Mouse (Mus musculus) urinary bladder, postnatal 14 days (tissue): Measurements from ENCODE around the gene Nr1h4.

ENCODE experiments used
- DNase-seq: peaks from one replicate; pipeline ENCODE4 v3.0.0; 2021; ENCODE audit warnings: low spot score

Gene Nr1h4

GRCm38 (mm10) chr10:89432743-89433142, 100.6 kb downstream of the Nr1h4 start:
- DNase-seq, result no peak

- no peak for DNase-seq
These were observed 102.6 kb downstream of the Nr1h4 start for GRCm38 (mm10) chr10:89430751-89431150.

GRCm38 (mm10) chr10:89424800-89425393, 108.5 kb downstream of the Nr1h4 start:
- no peak for DNase-seq

- no peak for DNase-seq
These were observed 109.2 kb downstream of the Nr1h4 start for GRCm38 (mm10) chr10:89424217-89424616.

DNA sequence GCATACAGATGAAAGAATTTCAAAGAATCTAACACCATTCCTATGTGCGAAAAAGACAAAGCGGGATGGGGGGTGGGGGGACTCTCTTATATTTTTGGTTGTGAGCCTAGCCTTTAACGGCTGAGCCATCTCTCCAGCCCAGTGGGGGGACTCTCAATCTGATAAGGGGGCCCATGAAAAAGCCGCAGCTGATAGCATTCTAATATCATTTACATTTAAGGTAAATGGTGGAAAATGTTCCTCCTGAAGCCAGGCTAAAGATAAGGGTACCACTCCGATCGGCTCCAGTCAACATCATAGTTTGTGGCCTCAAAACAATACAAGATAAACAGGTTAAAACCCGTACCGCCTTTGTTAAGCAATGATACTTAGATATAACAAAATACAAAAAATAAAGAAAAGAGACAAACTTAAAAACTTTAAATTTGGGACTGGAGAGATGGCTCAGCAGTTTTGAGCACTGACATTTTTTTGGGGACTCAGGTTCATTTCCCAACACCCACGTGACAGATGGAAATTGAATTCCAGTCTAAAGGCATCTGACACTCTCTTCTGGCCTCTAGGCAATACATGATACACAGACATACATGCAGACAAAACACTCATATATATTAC, 110.1 kb downstream of the Nr1h4 start:
- DNase-seq, result no peak

- no peak for DNase-seq
These were observed 110.8 kb downstream of the Nr1h4 start for GRCm38 (mm10) chr10:89422504-89423158.

- DNase-seq, result no peak
These were observed 115.4 kb downstream of the Nr1h4 start for GRCm38 (mm10) chr10:89417966-89418365.

- DNase-seq, result no peak
These were observed 117.9 kb downstream of the Nr1h4 start for GRCm38 (mm10) chr10:89415478-89415877.

DNA sequence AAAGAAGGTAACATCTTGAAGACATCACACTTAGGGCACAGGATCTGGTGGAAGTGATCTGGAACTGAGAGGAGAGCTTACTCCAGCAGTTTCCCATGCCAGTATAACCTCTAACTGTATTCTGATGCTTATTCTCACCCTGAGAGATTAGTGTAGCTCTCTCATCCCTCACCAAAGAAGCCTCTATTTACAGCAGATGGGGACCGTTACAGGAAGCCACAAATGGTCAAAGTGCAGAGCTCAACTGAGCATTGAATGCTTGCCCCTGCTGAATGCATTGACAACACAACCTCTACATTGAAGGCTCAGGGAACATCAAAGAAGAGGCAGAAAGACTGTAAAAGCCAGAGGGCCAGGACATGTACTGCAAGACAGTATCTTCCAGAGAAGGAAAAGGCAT, 125.8 kb downstream of the Nr1h4 start:
- DNase-seq, result no peak

DNA sequence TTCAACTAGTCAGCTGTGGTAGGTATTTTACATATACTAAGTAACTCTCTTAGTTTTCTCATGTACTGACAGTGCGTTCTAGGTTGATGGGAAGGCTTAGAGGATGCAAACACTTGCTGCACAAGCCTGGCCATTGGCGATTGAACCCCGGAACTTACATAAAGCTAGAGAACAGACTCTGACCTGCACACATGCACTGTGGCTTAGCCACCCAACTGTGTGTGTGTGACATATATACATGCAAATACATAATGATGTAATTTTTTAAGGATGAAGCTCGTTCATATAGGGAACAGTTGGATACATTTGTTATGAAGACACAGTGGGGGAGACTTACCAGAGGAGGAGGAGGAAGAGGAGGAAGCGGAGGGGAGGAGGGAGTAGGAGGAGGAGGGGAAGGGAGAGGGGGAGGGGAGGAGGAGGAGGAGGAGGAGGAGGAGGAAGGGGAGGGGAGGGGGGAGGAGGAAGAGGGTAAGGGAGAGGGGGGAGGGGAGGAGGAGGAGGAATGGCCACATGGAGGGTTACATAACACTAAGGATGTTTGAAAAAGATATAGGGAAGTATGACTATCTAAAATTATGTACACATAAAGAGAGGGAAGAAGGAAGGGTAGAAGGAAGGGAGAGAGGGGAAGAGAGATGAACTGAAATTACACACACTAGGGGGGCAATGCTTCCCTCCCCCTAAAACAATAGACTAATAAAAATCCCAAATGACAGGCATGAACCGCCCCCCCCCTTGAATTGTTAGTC, 126.5 kb downstream of the Nr1h4 start:
- DNase-seq, result no peak

DNA sequence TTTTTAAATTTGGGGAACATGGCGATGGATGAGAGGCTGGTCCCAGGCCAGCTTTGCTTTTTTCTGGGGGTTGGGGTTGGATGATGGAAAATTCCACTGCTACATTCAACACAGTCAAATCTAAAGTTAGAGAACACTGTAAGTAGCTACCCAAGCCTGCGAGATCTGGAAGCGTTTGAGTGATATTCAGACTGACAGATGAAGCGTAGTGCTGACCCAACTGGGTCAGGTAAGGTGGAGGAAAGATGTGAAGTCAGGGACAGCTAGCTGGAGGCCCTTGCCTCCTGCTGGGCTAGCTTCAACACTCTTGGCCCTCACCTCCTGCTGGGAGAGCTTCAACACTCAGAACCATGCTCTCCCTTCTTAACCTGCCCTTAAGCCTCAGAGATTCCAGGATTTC, 128.4 kb downstream of the Nr1h4 start:
- no peak for DNase-seq
